Mouse (Mus musculus): ENCODE data around the gene Cntn5. TPM values are rescaled to one million over a fixed set of nuclear protein-coding genes. Genes with fewer than 3 reads are reported as not detected.
A peak's percentile ranks its signal among the peaks of the same experiment; 100 is the strongest.

Gene Cntn5
- polyA plus RNA-seq, 1 experiment from 2014 or later, result 8.2 TPM

DNA sequence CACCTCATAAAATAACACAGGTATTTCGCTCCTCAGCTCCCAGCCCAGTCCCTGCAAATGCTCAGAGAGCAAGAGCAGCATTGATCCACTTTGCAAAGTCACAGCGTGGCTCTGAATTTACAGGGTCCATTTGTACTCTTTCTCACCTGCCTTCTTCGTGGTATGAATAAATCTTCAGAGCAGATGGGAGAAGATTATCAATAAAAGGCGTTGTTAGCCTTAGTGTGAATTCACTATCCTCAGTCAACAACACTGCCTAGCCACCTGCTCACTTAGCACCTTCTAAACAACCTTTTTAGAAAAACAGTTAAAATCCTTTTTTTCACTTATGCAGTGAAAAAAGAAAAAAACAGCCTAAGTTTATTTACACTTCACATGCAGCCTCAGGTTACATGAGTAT lies 237.1 kb downstream of the Cntn5 start:
- Histone ChIP-seq H3K9ac (ENCODE audit: low read length) (no peak overlapping the region), H3K4me3 (ENCODE audit: low read depth, low read length) (no peak overlapping the region), H3K36me3 (ENCODE audit: control insufficient read depth, insufficient read depth, low read length) (no peaks in the 10 kb centered on the region), H3K4me2 (ENCODE audit: low read length) (no peak overlapping the region), H3K27ac (ENCODE audit: low read depth, low read length) (no peak overlapping the region), H3K4me1 (ENCODE audit: control insufficient read depth, insufficient read depth, low read length) (no peaks in the 10 kb centered on the region), H3K9me3 (replicated peaks; ENCODE audit: control insufficient read depth, low read length) (no peaks in the 10 kb centered on the region), H3K27me3 (replicated peaks; ENCODE audit: control insufficient read depth, insufficient read depth, low read length) (no peaks in the 10 kb centered on the region)
- WGBS, result 54% methylated on average over 4 of the region's 4 CpGs
- DNase-seq (ENCODE audit: low spot score) (peak; percentile 67), ATAC-seq (peak; percentile 68)

DNA sequence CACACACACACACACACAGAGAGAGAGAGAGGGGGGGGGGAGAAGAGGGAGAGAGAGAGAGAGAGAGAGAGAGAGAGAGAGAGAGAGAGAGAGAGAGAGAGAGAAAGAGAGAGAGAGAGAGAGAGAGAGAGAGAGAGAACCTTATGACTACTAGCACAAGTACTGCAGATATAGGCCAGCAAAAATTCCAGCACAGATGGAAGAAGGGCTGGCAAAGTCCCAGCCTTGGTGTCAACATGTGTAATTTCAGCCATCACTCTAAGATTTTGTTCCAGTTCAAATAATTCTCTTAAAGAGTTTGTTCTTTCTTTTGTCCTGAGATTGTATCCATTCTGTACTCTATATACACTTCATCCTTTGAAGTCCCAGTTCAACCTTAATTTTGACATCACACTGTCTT lies 238.8 kb downstream of the Cntn5 start:
- Histone ChIP-seq H3K4me1 (ENCODE audit: control insufficient read depth, insufficient read depth, low read length) (no peaks in the 10 kb centered on the region), H3K9ac (ENCODE audit: low read length) (no peak overlapping the region), H3K27me3 (replicated peaks; ENCODE audit: control insufficient read depth, insufficient read depth, low read length) (no peaks in the 10 kb centered on the region), H3K27ac (ENCODE audit: low read depth, low read length) (no peak overlapping the region), H3K4me3 (ENCODE audit: low read depth, low read length) (no peak overlapping the region), H3K4me2 (ENCODE audit: low read length) (no peak overlapping the region), H3K9me3 (replicated peaks; ENCODE audit: control insufficient read depth, low read length) (no peaks in the 10 kb centered on the region), H3K36me3 (ENCODE audit: control insufficient read depth, insufficient read depth, low read length) (no peaks in the 10 kb centered on the region)
- peak; percentile 47 for DNase-seq (ENCODE audit: low spot score)
- ATAC-seq, result no peak

DNA sequence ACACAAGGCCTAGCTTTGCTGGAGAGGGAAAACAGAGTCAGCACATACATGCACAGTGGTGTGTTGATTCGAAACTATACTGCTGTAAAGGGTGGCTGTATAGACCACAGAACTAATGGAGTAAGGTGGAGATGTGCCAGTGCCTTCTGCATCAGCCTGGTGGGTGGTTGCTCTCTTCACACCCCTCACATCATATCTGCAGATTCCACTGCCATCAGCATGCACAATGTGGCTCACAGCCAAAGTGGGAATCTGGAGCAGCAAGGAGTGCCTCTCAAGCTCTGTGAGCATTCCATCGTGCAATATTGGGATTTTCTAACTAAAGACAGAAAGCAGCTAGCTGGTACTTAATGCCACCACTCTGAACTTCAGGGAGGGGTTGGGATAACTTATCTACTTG lies 241.5 kb downstream of the Cntn5 start:
- DNase-seq (ENCODE audit: low spot score) (peak; percentile 79), ATAC-seq (peak; percentile 69; the same call in 1 of the 2 replicates)
- Histone ChIP-seq H3K4me3 (ENCODE audit: low read depth, low read length) (no peak overlapping the region), H3K4me2 (ENCODE audit: low read length) (no peak overlapping the region), H3K9ac (ENCODE audit: low read length) (no peak overlapping the region), H3K36me3 (ENCODE audit: control insufficient read depth, insufficient read depth, low read length) (no peaks in the 10 kb centered on the region), H3K9me3 (replicated peaks; ENCODE audit: control insufficient read depth, low read length) (no peaks in the 10 kb centered on the region), H3K27me3 (replicated peaks; ENCODE audit: control insufficient read depth, insufficient read depth, low read length) (no peaks in the 10 kb centered on the region), H3K27ac (ENCODE audit: low read depth, low read length) (no peak overlapping the region), H3K4me1 (ENCODE audit: control insufficient read depth, insufficient read depth, low read length) (no peaks in the 10 kb centered on the region)
- 69% methylated on average over 2 of the region's 2 CpGs for WGBS

DNA sequence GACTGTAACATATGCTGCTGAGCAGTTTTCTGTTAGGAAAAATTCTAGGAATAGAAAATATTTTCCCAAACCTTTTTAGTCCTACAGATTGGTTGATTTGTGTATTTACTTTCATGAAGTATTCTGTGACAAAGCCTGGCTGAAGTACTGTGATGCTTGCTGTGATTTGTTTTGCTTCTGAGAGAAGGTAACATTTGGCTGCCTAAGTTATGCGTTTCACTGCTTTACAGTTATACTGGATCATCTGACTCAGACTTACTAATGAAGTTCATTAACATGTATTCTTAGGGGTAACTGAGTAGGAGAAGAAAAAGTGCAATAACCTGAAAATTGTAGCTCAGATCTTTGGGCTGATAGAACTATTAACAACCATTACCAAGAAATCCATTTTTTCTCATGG lies 245.1 kb downstream of the Cntn5 start:
- peak; percentile 61 for ATAC-seq
- DNase-seq (ENCODE audit: low spot score), result peak; percentile 58
- Histone ChIP-seq H3K4me2 (ENCODE audit: low read length) (no peak overlapping the region), H3K9ac (ENCODE audit: low read length) (no peak overlapping the region), H3K27ac (ENCODE audit: low read depth, low read length) (no peak overlapping the region), H3K27me3 (replicated peaks; ENCODE audit: control insufficient read depth, insufficient read depth, low read length) (no peaks in the 10 kb centered on the region), H3K9me3 (replicated peaks; ENCODE audit: control insufficient read depth, low read length) (no peaks in the 10 kb centered on the region), H3K4me1 (ENCODE audit: control insufficient read depth, insufficient read depth, low read length) (no peaks in the 10 kb centered on the region), H3K36me3 (ENCODE audit: control insufficient read depth, insufficient read depth, low read length) (no peaks in the 10 kb centered on the region), H3K4me3 (ENCODE audit: low read depth, low read length) (no peak overlapping the region)
- 13% methylated on average over 1 of the region's 1 CpGs for WGBS

DNA sequence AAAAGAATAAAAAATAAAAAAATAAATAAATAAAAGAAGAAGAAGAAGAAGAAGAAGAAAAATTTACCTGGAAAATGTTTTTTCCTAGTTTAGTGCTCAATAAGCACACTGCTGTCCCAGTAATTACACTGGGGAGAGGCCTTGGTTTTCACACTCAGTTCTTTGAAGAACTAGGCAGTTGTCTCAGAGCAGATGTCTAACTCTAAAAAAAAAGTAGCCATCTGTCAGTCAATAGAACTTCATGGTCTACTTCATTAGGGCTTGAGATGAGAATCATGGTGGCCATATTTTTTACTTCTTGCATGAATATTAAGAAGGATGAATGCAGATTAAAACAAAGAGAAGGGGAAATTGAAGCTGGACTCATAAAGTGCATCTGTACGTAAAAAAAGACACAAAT lies 246.5 kb downstream of the Cntn5 start:
- H3K4me3 ChIP-seq (ENCODE audit: low read depth, low read length), result no peak overlapping the region
- H3K9ac ChIP-seq (ENCODE audit: low read length), result no peak overlapping the region
- H3K4me2 ChIP-seq (ENCODE audit: low read length), result no peak overlapping the region
- H3K4me1 ChIP-seq (ENCODE audit: control insufficient read depth, insufficient read depth, low read length), result no peaks in the 10 kb centered on the region
- H3K27me3 ChIP-seq (replicated peaks; ENCODE audit: control insufficient read depth, insufficient read depth, low read length), result no peaks in the 10 kb centered on the region
- 64% methylated on average over 1 of the region's 1 CpGs for WGBS
- DNase-seq (ENCODE audit: low spot score), result peak; percentile 60
- ATAC-seq, result no peak; the same call in 1 of the 2 replicates
- H3K36me3 ChIP-seq (ENCODE audit: control insufficient read depth, insufficient read depth, low read length), result no peaks in the 10 kb centered on the region
- no peaks in the 10 kb centered on the region for H3K9me3 ChIP-seq (replicated peaks; ENCODE audit: control insufficient read depth, low read length)
- no peak overlapping the region for H3K27ac ChIP-seq (ENCODE audit: low read depth, low read length)

DNA sequence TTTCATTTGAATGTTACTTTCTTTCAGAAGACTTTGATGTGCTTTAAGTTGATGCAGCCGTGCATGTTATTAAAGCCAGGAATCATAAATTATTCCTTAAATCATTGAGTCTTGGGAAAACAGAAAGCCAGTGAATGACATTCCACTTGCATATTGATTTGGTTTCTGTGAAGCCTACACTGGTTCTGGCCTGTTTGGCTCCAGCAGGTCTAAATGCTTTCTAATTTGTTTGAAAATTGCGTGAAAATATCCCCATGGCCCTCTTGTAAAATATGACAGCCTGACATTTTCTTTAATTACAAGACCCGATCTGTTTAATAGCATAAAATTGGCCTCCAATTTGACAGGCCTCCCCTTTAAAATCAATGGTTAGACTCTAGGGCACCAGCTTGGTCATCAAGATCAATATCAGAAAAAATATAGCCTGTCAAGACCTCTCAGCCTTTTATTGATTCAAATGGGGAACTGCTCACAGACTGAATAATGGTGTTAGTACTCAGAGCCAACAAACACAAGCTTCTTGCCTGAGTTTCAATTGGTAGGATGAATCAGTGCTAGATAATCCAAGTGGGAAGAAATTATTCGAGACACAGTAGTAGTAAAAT lies 247.3 kb downstream of the Cntn5 start:
- Histone ChIP-seq H3K9me3 (replicated peaks; ENCODE audit: control insufficient read depth, low read length) (no peaks in the 10 kb centered on the region), H3K9ac (ENCODE audit: low read length) (no peak overlapping the region), H3K4me3 (ENCODE audit: low read depth, low read length) (no peak overlapping the region), H3K36me3 (ENCODE audit: control insufficient read depth, insufficient read depth, low read length) (no peaks in the 10 kb centered on the region), H3K4me1 (ENCODE audit: control insufficient read depth, insufficient read depth, low read length) (no peaks in the 10 kb centered on the region), H3K4me2 (ENCODE audit: low read length) (no peak overlapping the region), H3K27ac (ENCODE audit: low read depth, low read length) (no peak overlapping the region), H3K27me3 (replicated peaks; ENCODE audit: control insufficient read depth, insufficient read depth, low read length) (no peaks in the 10 kb centered on the region)
- DNase-seq (ENCODE audit: low spot score), result peak; percentile 17
- WGBS, result 78% methylated on average over 4 of the region's 4 CpGs
- ATAC-seq, result no peak

DNA sequence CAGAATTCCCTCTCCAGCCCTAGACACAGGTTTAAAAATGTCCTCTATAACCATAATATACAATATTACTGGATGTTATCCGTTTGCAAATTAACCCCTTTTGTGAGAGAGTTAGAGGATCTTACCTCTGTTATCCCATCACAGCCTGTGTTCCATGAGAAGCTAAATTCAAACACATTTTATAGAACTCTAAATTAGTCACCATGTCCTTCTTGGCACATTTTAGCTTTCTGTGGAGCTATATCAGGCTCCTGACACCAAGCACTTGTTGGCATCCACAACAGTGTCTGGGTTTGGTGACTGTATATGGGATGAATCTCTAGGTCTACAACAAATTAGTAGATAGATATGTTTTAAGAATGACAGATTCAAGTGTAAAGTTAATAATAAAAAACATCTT lies 253.9 kb downstream of the Cntn5 start:
- H3K27me3 ChIP-seq (replicated peaks; ENCODE audit: control insufficient read depth, insufficient read depth, low read length), result no peaks in the 10 kb centered on the region
- H3K4me3 ChIP-seq (ENCODE audit: low read depth, low read length), result no peak overlapping the region
- H3K27ac ChIP-seq (ENCODE audit: low read depth, low read length), result no peak overlapping the region
- ATAC-seq (no peak), DNase-seq (ENCODE audit: low spot score) (no peak)
- H3K9me3 ChIP-seq (replicated peaks; ENCODE audit: control insufficient read depth, low read length), result no peaks in the 10 kb centered on the region
- H3K36me3 ChIP-seq (ENCODE audit: control insufficient read depth, insufficient read depth, low read length), result no peaks in the 10 kb centered on the region
- no peak overlapping the region for H3K9ac ChIP-seq (ENCODE audit: low read length)
- no peak overlapping the region for H3K4me2 ChIP-seq (ENCODE audit: low read length)
- WGBS, result 90% methylated on average over 1 of the region's 1 CpGs
- no peaks in the 10 kb centered on the region for H3K4me1 ChIP-seq (ENCODE audit: control insufficient read depth, insufficient read depth, low read length)

DNA sequence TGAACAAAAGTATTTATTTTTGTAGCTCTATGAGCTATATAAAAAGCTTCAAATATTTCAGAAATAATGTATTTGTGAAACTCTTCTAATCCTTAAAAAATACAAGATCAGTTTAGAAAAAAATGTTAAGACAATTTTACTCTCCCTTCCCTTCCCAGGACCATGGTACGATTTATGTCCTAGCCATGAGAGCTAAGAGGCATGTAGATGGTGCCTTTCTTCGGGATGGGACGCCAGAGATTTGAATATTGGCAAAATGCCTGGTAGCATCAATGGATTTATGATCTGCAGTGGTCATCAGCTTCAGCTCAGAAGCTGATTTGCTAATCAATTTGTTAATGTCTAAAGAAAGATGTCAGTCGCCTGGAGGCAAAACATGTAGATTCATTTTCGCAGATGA lies 258.6 kb downstream of the Cntn5 start:
- Histone ChIP-seq H3K9ac (ENCODE audit: low read length) (no peak overlapping the region), H3K4me2 (ENCODE audit: low read length) (no peak overlapping the region), H3K4me1 (ENCODE audit: control insufficient read depth, insufficient read depth, low read length) (no peaks in the 10 kb centered on the region), H3K9me3 (replicated peaks; ENCODE audit: control insufficient read depth, low read length) (no peaks in the 10 kb centered on the region), H3K27ac (ENCODE audit: low read depth, low read length) (no peak overlapping the region), H3K27me3 (replicated peaks; ENCODE audit: control insufficient read depth, insufficient read depth, low read length) (no peaks in the 10 kb centered on the region), H3K36me3 (ENCODE audit: control insufficient read depth, insufficient read depth, low read length) (no peaks in the 10 kb centered on the region), H3K4me3 (ENCODE audit: low read depth, low read length) (no peak overlapping the region)
- DNase-seq (ENCODE audit: low spot score) (no peak), ATAC-seq (no peak)
- 94% methylated on average over 5 of the region's 5 CpGs for WGBS

DNA sequence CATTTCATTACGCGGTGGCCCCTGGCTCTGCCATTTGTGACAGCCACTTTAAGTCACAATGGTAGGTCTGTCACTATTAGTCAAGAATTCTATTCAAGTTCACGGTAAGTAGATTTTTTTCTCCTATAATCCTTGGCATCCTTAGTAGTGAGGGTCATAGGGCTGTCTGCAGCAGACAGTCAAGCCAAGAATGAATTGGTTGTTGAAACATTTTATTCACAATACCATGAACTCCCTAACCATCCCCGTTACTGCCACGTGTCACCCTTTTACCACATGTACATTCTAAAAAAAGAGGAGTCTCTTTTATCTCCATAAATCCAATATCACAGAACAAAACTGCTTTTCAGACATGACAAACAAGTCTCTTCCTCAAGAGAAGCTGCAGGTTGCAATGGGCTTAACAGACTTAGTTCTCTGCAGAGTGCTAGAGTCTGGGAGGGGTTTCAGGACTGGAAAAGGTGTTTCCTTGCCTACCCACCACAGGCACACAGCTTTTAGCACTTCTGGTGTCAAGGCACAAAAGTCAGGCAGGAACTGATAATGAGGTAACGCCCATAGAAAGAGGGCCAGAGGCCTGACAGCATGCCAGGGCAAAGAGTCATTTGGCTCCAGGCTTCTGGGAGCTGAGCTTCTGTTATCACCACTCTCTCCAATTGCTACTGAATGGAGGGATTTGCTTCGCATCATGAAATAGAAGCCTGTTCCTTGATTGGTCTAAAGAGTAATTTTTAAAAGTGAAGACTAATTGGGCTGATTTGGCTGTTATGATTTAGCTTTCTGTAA lies 259.3 kb downstream of the Cntn5 start:
- H3K9ac ChIP-seq (ENCODE audit: low read length), result no peak overlapping the region
- no peak for ATAC-seq
- H3K4me2 ChIP-seq (ENCODE audit: low read length), result no peak overlapping the region
- no peaks in the 10 kb centered on the region for H3K36me3 ChIP-seq (ENCODE audit: control insufficient read depth, insufficient read depth, low read length)
- H3K27ac ChIP-seq (ENCODE audit: low read depth, low read length), result no peak overlapping the region
- DNase-seq (ENCODE audit: low spot score), result peak; percentile 29
- H3K4me1 ChIP-seq (ENCODE audit: control insufficient read depth, insufficient read depth, low read length), result no peaks in the 10 kb centered on the region
- H3K4me3 ChIP-seq (ENCODE audit: low read depth, low read length), result no peak overlapping the region
- 56% methylated on average over 7 of the region's 7 CpGs for WGBS
- H3K9me3 ChIP-seq (replicated peaks; ENCODE audit: control insufficient read depth, low read length), result no peaks in the 10 kb centered on the region
- no peaks in the 10 kb centered on the region for H3K27me3 ChIP-seq (replicated peaks; ENCODE audit: control insufficient read depth, insufficient read depth, low read length)

All from forebrain, embryonic 14.5 days (tissue).